Mouse (Mus musculus) hindbrain, embryonic 15.5 days (tissue): ENCODE results near the gene Ap2a2. TPM values are rescaled to one million over a fixed set of nuclear protein-coding genes. Genes with fewer than 3 reads are reported as not detected.
"Not testable (repeated sequence)": the region's sequence is repeated elsewhere in the genome, so short reads cannot be mapped to it uniquely, and the experiment has no call there.

Source experiments
- ATAC-seq: fragments of 200-750 bp; cut with Nextera tagmentation; 2 replicates; pipeline ENCODE4 v1.8.0; 2017; ENCODE audit warnings: low read depth, moderate number of reproducible peaks, moderate TSS enrichment; ENCODE audit not compliant: low FRiP score
- H3K27ac ChIP-seq: fragments of 300-500 bp; sonication (generic); replicated peaks from 2 replicates; pipeline ENCODE4 v1.5.1; 2015; ENCODE audit warnings: mild to moderate bottlenecking, inconsistent platforms
- H3K27me3 ChIP-seq: fragments of 300-500 bp; sonication (generic); 2 replicates; pipeline ENCODE4 v1.6.1; 2015; ENCODE audit warnings: control low read depth, inconsistent platforms
- H3K36me3 ChIP-seq: fragments of 300-500 bp; sonication (generic); 2 replicates; pipeline ENCODE4 v1.6.1; 2015; ENCODE audit warnings: control low read depth, inconsistent platforms
- H3K4me1 ChIP-seq: fragments of 300-500 bp; sonication (generic); replicated peaks from 2 replicates; pipeline ENCODE4 v1.6.1; 2015; ENCODE audit warnings: control low read depth, inconsistent platforms
- H3K4me2 ChIP-seq: fragments of 300-500 bp; sonication (generic); 2 replicates; pipeline ENCODE4 v1.6.1; 2015; ENCODE audit warnings: moderate library complexity, mild to moderate bottlenecking, inconsistent platforms
- H3K4me3 ChIP-seq: fragments of 300-500 bp; sonication (generic); 2 replicates; pipeline ENCODE4 v1.5.1; 2015; ENCODE audit warnings: mild to moderate bottlenecking, inconsistent platforms
- H3K9ac ChIP-seq: fragments of 300-500 bp; sonication (generic); 2 replicates; pipeline ENCODE4 v1.6.1; 2015; ENCODE audit warnings: inconsistent platforms
- H3K9me3 ChIP-seq: fragments of 300-500 bp; sonication (generic); 2 replicates; pipeline ENCODE4 v1.6.1; 2016; ENCODE audit warnings: control low read depth, inconsistent platforms
- WGBS: fragments of 180-500 bp; shearing (Covaris S2); methylation state at CpG from one replicate; pipeline ENCODE4 v1.1.7; 2015; 5-methylcytosine and 5-hydroxymethylcytosine counted together
- polyA plus RNA-seq: library from polyadenylated mRNA; unstranded; fragments of >200 nt; fragmentation: Nextera tagmentation; extraction: Ambion mirVana; gene quantifications from 2 replicates; pipeline ENCODE4 v1.2.1, GENCODE M21; 2015

Gene Ap2a2
- polyA plus RNA-seq, 1 experiment from 2014 or later = 125 TPM

GRCm38 (mm10) chr7:141584048-141584841 is 22.3 kb downstream of the Ap2a2 start:
- H3K27me3 ChIP-seq = no peaks in the 10 kb centered on the region
- no peak overlapping the region for H3K4me3 ChIP-seq
- 0 out of 2 replicates have a peak, but pooled peaks cover 3% of the 10 kb centered on the region for H3K4me1 ChIP-seq
- no peak overlapping the region for H3K4me2 ChIP-seq
- no peak overlapping the region for H3K27ac ChIP-seq
- H3K9ac ChIP-seq = no peak overlapping the region
- peaks cover 6% of the 10 kb centered on the region; the same call in 1 of the 2 replicates for H3K36me3 ChIP-seq
- no peak for ATAC-seq
- H3K9me3 ChIP-seq = no peaks in the 10 kb centered on the region
- WGBS = 89% methylated on average over 4 of the region's 5 CpGs

DNA sequence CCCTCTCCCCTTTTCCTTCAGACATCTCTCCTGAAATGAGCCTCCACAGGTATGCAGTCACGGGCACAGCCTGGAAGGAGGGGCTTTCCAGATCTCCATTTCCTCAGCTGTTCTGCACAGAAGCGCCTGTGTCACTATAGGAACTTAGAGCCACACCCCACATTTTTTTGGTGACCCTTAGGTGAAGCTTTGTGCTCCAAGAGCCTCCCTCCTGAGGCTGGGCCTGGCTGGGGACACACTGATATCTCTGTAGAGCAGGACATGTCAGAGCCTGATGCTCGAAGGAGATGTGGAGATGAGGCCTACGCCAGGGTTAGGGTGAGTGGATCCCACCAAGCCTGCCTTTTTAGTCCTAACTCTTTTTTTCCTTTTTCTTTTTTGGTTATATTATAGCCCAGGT is 23.3 kb downstream of the Ap2a2 start:
- Histone ChIP-seq H3K9ac (no peak overlapping the region), H3K4me2 (no peak overlapping the region), H3K27ac (no peak overlapping the region), H3K27me3 (no peaks in the 10 kb centered on the region), H3K9me3 (no peaks in the 10 kb centered on the region), H3K4me3 (no peak overlapping the region), H3K36me3 (peaks cover 13% of the 10 kb centered on the region), H3K4me1 (0 out of 2 replicates have a peak, but pooled peaks cover 3% of the 10 kb centered on the region)
- ATAC-seq = no peak
- WGBS = 92% methylated on average over 4 of the region's 4 CpGs

GRCm38 (mm10) chr7:141585881-141586280 is 23.9 kb downstream of the Ap2a2 start:
- Histone ChIP-seq H3K4me3 (no peak overlapping the region), H3K9me3 (no peaks in the 10 kb centered on the region), H3K9ac (no peak overlapping the region), H3K27ac (no peak overlapping the region), H3K4me2 (no peak overlapping the region), H3K4me1 (0 out of 2 replicates have a peak, but pooled peaks cover 3% of the 10 kb centered on the region), H3K36me3 (peaks cover 19% of the 10 kb centered on the region), H3K27me3 (no peaks in the 10 kb centered on the region)
- 75% methylated on average over 1 of the region's 1 CpGs for WGBS
- ATAC-seq = no peak

- no peak for ATAC-seq
- no peak overlapping the region for H3K27ac ChIP-seq
- 92% methylated on average over 6 of the region's 6 CpGs for WGBS
- no peak overlapping the region for H3K4me3 ChIP-seq
- H3K27me3 ChIP-seq = no peaks in the 10 kb centered on the region
- no peak overlapping the region for H3K4me2 ChIP-seq
- H3K4me1 ChIP-seq = no peaks in the 10 kb centered on the region
- no peak overlapping the region for H3K9ac ChIP-seq
- peaks cover 25% of the 10 kb centered on the region for H3K36me3 ChIP-seq
- no peaks in the 10 kb centered on the region for H3K9me3 ChIP-seq
Observed at GRCm38 (mm10) chr7:141588890-141589289, 26.9 kb downstream of the Ap2a2 start.

GRCm38 (mm10) chr7:141590249-141590648 is 28.3 kb downstream of the Ap2a2 start:
- H3K27ac ChIP-seq, H3K4me3 ChIP-seq, H3K4me1 ChIP-seq, ATAC-seq, H3K27me3 ChIP-seq, H3K9ac ChIP-seq, H3K9me3 ChIP-seq, H3K4me2 ChIP-seq: not testable (repeated sequence)
- WGBS = 94% methylated on average over 6 of the region's 7 CpGs
- H3K36me3 ChIP-seq = peaks cover 25% of the 10 kb centered on the region

- H3K4me3 ChIP-seq = no peak overlapping the region
- H3K9me3 ChIP-seq = no peaks in the 10 kb centered on the region
- H3K27ac ChIP-seq = no peak overlapping the region
- H3K36me3 ChIP-seq = peaks cover 25% of the 10 kb centered on the region
- ATAC-seq = no peak
- H3K4me2 ChIP-seq = no peak overlapping the region
- 94% methylated on average over 8 of the region's 8 CpGs for WGBS
- H3K9ac ChIP-seq = no peak overlapping the region
- no peaks in the 10 kb centered on the region for H3K27me3 ChIP-seq
- H3K4me1 ChIP-seq = no peaks in the 10 kb centered on the region
Observed at GRCm38 (mm10) chr7:141590959-141591358, 29.0 kb downstream of the Ap2a2 start.

DNA sequence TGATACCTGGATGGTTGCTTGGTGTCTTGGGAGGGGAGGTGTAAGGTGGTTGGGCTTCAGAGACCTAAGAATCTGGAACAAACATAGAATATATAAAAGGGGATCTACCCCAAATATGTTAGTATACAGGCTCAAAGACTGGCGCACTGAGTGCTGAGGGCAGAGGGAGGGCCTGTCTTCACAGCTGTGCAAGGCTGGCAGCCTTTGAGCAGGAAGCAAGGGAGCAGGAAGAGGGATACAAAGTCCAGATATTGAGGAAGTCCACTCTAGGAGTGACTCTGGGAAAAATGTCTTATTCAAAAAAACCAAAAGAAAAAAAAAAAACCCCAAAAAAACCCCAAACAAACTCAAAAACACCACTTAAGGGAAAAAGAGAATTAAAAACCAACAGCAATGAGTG is 30.1 kb downstream of the Ap2a2 start:
- WGBS = 81% methylated on average over 1 of the region's 1 CpGs
- no peak overlapping the region for H3K27ac ChIP-seq
- no peak overlapping the region for H3K4me3 ChIP-seq
- ATAC-seq = no peak
- no peaks in the 10 kb centered on the region for H3K4me1 ChIP-seq
- H3K27me3 ChIP-seq = no peaks in the 10 kb centered on the region
- H3K9ac ChIP-seq = no peak overlapping the region
- H3K9me3 ChIP-seq = no peaks in the 10 kb centered on the region
- H3K4me2 ChIP-seq = no peak overlapping the region
- peaks cover 25% of the 10 kb centered on the region for H3K36me3 ChIP-seq

GRCm38 (mm10) chr7:141593056-141593455 is 31.1 kb downstream of the Ap2a2 start:
- H3K4me2 ChIP-seq = no peak overlapping the region
- H3K9me3 ChIP-seq = no peaks in the 10 kb centered on the region
- H3K27me3 ChIP-seq = no peaks in the 10 kb centered on the region
- peaks cover 32% of the 10 kb centered on the region for H3K36me3 ChIP-seq
- WGBS = 92% methylated on average over 6 of the region's 6 CpGs
- H3K4me1 ChIP-seq = no peaks in the 10 kb centered on the region
- ATAC-seq = no peak
- H3K27ac ChIP-seq = no peak overlapping the region
- no peak overlapping the region for H3K4me3 ChIP-seq
- no peak overlapping the region for H3K9ac ChIP-seq

- no peaks in the 10 kb centered on the region for H3K4me1 ChIP-seq
- peaks cover 35% of the 10 kb centered on the region for H3K36me3 ChIP-seq
- 91% methylated on average over 1 of the region's 1 CpGs for whole genome bisulfite sequencing
Observed at GRCm38 (mm10) chr7:141596971-141597370, 35.0 kb downstream of the Ap2a2 start.

DNA sequence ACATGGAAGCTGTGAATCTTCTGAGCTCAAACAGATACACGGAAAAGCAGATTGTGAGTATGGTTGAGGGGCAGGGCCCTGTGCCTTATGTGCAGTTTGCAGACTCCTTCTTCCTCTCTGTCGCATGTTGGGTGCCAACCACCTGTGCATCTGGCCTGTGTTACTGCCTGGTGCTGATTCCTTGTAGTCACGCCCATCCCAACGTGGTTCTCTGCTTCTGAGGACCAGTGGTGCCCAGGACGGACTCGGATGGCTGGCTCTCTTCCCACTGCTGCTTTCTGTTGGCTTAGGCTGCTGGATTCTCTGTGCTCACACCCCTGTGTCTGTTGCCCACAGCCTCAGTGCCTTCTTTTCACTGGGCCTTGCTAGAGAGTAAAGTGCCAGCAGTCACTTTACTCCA is 35.6 kb downstream of the Ap2a2 start:
- H3K36me3 ChIP-seq = peaks cover 40% of the 10 kb centered on the region
- H3K4me2 ChIP-seq = no peak overlapping the region
- ATAC-seq = no peak
- H3K27me3 ChIP-seq = no peaks in the 10 kb centered on the region
- H3K9ac ChIP-seq = no peak overlapping the region
- H3K9me3 ChIP-seq = no peaks in the 10 kb centered on the region
- no peak overlapping the region for H3K27ac ChIP-seq
- WGBS = 92% methylated on average over 6 of the region's 6 CpGs
- no peak overlapping the region for H3K4me3 ChIP-seq
- no peaks in the 10 kb centered on the region for H3K4me1 ChIP-seq

More at GRCm38 (mm10) chr7:141596971-141597370, 35.0 kb downstream of the Ap2a2 start:
- Histone ChIP-seq H3K27me3 (no peaks in the 10 kb centered on the region), H3K27ac (no peak overlapping the region), H3K9me3 (no peaks in the 10 kb centered on the region), H3K9ac (no peak overlapping the region), H3K4me2 (no peak overlapping the region), H3K4me3 (no peak overlapping the region)
- ATAC-seq = no peak

- Histone ChIP-seq H3K27ac (no peak overlapping the region), H3K4me2 (no peak overlapping the region), H3K27me3 (no peaks in the 10 kb centered on the region), H3K9ac (no peak overlapping the region), H3K4me1 (no peaks in the 10 kb centered on the region; the same call in 1 of the 2 replicates), H3K4me3 (no peak overlapping the region), H3K36me3 (peaks cover 39% of the 10 kb centered on the region), H3K9me3 (no peaks in the 10 kb centered on the region)
- no peak for ATAC-seq
- 78% methylated on average over 4 of the region's 4 CpGs for WGBS
Observed at GRCm38 (mm10) chr7:141607717-141608116, 45.7 kb downstream of the Ap2a2 start.

- Histone ChIP-seq H3K27me3 (no peaks in the 10 kb centered on the region), H3K36me3 (peaks cover 44% of the 10 kb centered on the region), H3K4me3 (no peak overlapping the region), H3K27ac (no peak overlapping the region), H3K9me3 (no peaks in the 10 kb centered on the region), H3K9ac (no peak overlapping the region), H3K4me2 (no peak overlapping the region), H3K4me1 (no peaks in the 10 kb centered on the region; the same call in 1 of the 2 replicates)
- no peak for ATAC-seq
- 92% methylated on average over 11 of the region's 11 CpGs for WGBS
Observed at GRCm38 (mm10) chr7:141609719-141610514, 47.9 kb downstream of the Ap2a2 start.
